Mouse (Mus musculus): ENCODE data around the gene Rnasek. TPM values are rescaled to one million over a fixed set of nuclear protein-coding genes. Genes with fewer than 3 reads are reported as not detected.

Gene Rnasek
- polyA plus RNA-seq, 1 experiment: 359 TPM

DNA sequence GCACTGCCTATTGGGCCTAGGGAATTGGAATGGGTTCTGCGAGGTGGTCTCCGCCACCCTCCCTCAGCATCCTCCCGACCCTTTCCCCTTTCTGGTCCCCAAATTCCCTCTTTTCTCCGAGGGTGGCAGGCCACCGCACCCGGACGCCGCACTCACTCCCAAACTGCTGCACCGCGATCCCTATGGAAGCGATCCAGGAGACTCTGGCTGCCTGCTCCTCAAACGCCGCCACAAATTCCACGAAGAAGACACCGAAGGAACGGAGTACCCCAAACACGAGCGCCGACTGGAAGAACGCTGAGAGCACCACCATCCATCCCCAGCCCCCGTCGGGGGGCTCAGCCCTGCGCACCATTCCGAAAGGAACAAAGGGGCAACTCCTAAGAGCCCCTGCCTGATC is 19.3 kb downstream of the Rnasek start:
- H3K27me3 ChIP-seq (ENCODE audit: control insufficient read depth, insufficient read depth, low read length): no peaks in the 10 kb centered on the region
- TF ChIP-seq CTCF (IDR thresholded peaks at IDR 0.05; ENCODE audit: borderline replicate concordance, insufficient read depth, low read depth, low read length): no peak
- TF ChIP-seq POLR2A (IDR thresholded peaks at IDR 0.05; ENCODE audit: borderline replicate concordance, insufficient read depth, low read length): no peak
- H3K27ac ChIP-seq (ENCODE audit: insufficient read depth, low read length): peak overlapping the region; percentile 88
- peak; percentile 70 to 75 for DNase-seq
- H3K4me1 ChIP-seq (ENCODE audit: control insufficient read depth, insufficient read depth, low read length): peaks cover 10% of the 10 kb centered on the region
- H3K4me3 ChIP-seq (replicated peaks; ENCODE audit: insufficient read depth, low read depth, low read length): peak overlapping the region; percentile 82
- WGBS: 1% methylated on average over 24 of the region's 24 CpGs

DNA sequence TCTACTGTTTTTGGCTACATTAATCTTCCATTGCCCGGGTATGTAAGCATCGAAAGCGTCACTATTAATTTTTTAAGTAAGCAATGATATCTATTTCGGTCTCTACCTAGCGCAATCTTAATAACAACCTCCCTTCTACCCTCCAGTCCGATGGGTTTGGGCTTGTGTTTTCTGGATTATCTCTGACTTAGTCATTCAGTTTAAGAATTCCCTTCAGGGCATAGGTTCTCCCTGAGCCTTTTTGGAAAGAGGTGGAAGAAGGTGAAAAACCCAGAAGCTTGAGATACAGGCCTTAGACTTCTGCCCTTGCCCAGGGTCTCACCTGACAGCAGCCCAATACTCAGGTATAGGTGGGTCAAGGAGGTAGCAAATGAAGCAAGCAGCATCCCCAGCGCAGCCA is 19.8 kb downstream of the Rnasek start:
- Histone ChIP-seq H3K27me3 (ENCODE audit: control insufficient read depth, insufficient read depth, low read length) (no peaks in the 10 kb centered on the region), H3K4me3 (replicated peaks; ENCODE audit: insufficient read depth, low read depth, low read length) (peak overlapping the region; percentile 82), H3K4me1 (ENCODE audit: control insufficient read depth, insufficient read depth, low read length) (peaks cover 10% of the 10 kb centered on the region), H3K27ac (ENCODE audit: insufficient read depth, low read length) (peak overlapping the region; percentile 88)
- TF ChIP-seq CTCF (IDR thresholded peaks at IDR 0.05; ENCODE audit: borderline replicate concordance, insufficient read depth, low read depth, low read length) (no peak), POLR2A (IDR thresholded peaks at IDR 0.05; ENCODE audit: borderline replicate concordance, insufficient read depth, low read length) (no peak)
- no peak for DNase-seq
- 36% methylated on average over 7 of the region's 7 CpGs for WGBS

DNA sequence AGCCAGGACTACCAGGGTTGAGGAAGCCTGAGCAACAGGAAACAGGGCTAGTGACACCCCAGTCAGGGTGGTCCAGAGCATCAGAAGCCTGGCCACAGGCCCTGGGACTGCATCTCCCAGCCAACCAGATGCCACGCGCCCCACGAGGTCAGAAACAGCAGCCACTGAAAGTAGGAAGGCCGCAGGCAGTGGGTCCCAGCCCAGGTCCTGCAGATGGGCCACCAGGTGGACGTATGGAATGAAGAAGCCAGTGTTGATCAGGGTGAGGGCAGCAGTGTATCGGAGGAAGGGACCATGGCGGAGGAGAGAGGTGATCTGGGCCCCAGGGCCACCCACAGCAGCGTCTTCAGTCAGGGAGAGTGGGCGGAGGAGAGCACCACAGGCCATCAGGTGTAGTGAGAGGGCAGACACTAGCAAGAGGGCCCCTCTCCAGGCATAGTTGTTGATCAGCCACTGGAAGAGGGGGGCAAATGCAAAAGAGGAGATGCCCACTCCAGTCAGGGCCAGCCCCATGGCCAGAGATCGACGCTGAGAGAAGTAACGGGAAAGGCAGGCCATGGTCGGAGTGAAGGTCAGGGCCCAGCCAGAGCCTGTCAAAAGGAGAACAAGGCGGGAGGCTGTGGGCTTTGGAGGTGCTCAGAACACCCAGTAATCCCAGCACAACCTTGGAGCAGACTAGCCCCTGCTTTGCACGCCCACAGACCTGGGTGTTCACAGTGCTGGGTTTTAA is 20.7 kb downstream of the Rnasek start:
- H3K4me1 ChIP-seq (ENCODE audit: control insufficient read depth, insufficient read depth, low read length): peaks cover 10% of the 10 kb centered on the region
- peak overlapping the region; percentile 47; the same call in 1 of the 2 replicates for H3K27ac ChIP-seq (ENCODE audit: insufficient read depth, low read length)
- TF ChIP-seq CTCF (IDR thresholded peaks at IDR 0.05; ENCODE audit: borderline replicate concordance, insufficient read depth, low read depth, low read length) (no peak), POLR2A (IDR thresholded peaks at IDR 0.05; ENCODE audit: borderline replicate concordance, insufficient read depth, low read length) (no peak)
- DNase-seq: peak in 1 of 2 experiments; percentile 42
- H3K27me3 ChIP-seq (ENCODE audit: control insufficient read depth, insufficient read depth, low read length): no peaks in the 10 kb centered on the region
- WGBS: 66% methylated on average over 15 of the region's 15 CpGs
- H3K4me3 ChIP-seq (replicated peaks; ENCODE audit: insufficient read depth, low read depth, low read length): peak overlapping the region; percentile 82

- Histone ChIP-seq H3K4me3 (replicated peaks; ENCODE audit: insufficient read depth, low read depth, low read length) (no peak overlapping the region), H3K4me1 (ENCODE audit: control insufficient read depth, insufficient read depth, low read length) (peaks cover 10% of the 10 kb centered on the region), H3K27ac (ENCODE audit: insufficient read depth, low read length) (no peak overlapping the region), H3K27me3 (ENCODE audit: control insufficient read depth, insufficient read depth, low read length) (no peaks in the 10 kb centered on the region)
- TF ChIP-seq CTCF (IDR thresholded peaks at IDR 0.05; ENCODE audit: borderline replicate concordance, insufficient read depth, low read depth, low read length): no peak
- no peak for DNase-seq
- WGBS: 84% methylated on average over 4 of the region's 4 CpGs
These were observed 21.6 kb downstream of the Rnasek start for GRCm38 (mm10) chr11:70218039-70218438.

DNA sequence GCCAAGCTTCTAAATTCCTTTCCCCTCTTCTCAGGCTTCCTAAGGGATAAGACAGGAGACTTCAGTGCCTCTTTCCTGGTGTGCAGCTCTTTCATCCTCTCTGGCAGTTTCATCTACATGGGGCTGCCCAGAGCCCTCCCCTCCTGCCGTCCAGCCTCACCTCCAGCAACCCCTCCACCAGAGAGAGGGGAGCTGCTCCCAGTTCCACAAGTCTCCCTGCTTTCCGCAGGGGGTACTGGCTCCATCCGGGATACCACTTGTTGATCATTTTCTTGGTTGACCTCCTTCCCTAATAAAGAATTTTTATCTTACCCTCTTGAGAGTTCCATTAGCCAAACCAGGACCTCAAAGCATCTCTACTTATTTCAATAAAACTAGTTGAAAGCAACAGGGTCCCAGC is 23.5 kb downstream of the Rnasek start:
- peak in 1 of 2 experiments; percentile 24 for DNase-seq
- WGBS: 48% methylated on average over 3 of the region's 3 CpGs
- H3K27ac ChIP-seq (ENCODE audit: insufficient read depth, low read length): no peak overlapping the region
- no peaks in the 10 kb centered on the region for H3K27me3 ChIP-seq (ENCODE audit: control insufficient read depth, insufficient read depth, low read length)
- peaks cover 21% of the 10 kb centered on the region for H3K4me1 ChIP-seq (ENCODE audit: control insufficient read depth, insufficient read depth, low read length)
- TF ChIP-seq POLR2A (IDR thresholded peaks at IDR 0.05; ENCODE audit: borderline replicate concordance, insufficient read depth, low read length): no peak
- no peak for TF ChIP-seq CTCF (IDR thresholded peaks at IDR 0.05; ENCODE audit: borderline replicate concordance, insufficient read depth, low read depth, low read length)
- peak overlapping the region; percentile 80 for H3K4me3 ChIP-seq (replicated peaks; ENCODE audit: insufficient read depth, low read depth, low read length)

- Histone ChIP-seq H3K4me1 (ENCODE audit: control insufficient read depth, insufficient read depth, low read length) (peaks cover 21% of the 10 kb centered on the region), H3K27ac (ENCODE audit: insufficient read depth, low read length) (peak overlapping the region; percentile 99), H3K4me3 (replicated peaks; ENCODE audit: insufficient read depth, low read depth, low read length) (peak overlapping the region; percentile 80), H3K27me3 (ENCODE audit: control insufficient read depth, insufficient read depth, low read length) (no peaks in the 10 kb centered on the region)
- WGBS: 8% methylated on average over 22 of the region's 22 CpGs
- DNase-seq: peak; percentile 51 to 67
- no peak for TF ChIP-seq CTCF (IDR thresholded peaks at IDR 0.05; ENCODE audit: borderline replicate concordance, insufficient read depth, low read depth, low read length)
- TF ChIP-seq POLR2A (IDR thresholded peaks at IDR 0.05; ENCODE audit: borderline replicate concordance, insufficient read depth, low read length): no peak
These were observed 24.3 kb downstream of the Rnasek start for GRCm38 (mm10) chr11:70215301-70215700.

DNA sequence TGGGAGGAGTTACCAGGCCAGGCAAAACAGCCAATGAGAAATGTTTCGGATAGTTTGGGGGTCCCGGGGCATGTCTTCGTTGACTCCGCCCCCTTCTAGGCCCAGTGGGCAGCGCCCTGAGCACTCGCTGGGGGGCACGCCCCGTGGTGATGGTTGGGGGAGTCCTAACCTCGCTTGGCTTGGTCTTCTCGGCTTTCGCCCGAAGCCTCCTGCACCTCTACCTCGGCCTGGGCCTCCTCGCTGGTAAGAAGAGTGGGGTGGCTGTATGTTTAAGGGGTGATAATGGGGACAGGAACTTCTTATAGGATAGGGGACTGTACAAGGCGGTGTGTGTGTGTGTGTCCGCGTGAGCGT is 24.8 kb downstream of the Rnasek start:
- WGBS: 6% methylated on average over 18 of the region's 18 CpGs
- H3K27me3 ChIP-seq (ENCODE audit: control insufficient read depth, insufficient read depth, low read length): no peaks in the 10 kb centered on the region
- peak overlapping the region; percentile 80 for H3K4me3 ChIP-seq (replicated peaks; ENCODE audit: insufficient read depth, low read depth, low read length)
- no peak for DNase-seq
- no peak for TF ChIP-seq POLR2A (IDR thresholded peaks at IDR 0.05; ENCODE audit: borderline replicate concordance, insufficient read depth, low read length)
- TF ChIP-seq CTCF (IDR thresholded peaks at IDR 0.05; ENCODE audit: borderline replicate concordance, insufficient read depth, low read depth, low read length): no peak
- H3K27ac ChIP-seq (ENCODE audit: insufficient read depth, low read length): peak overlapping the region; percentile 99
- H3K4me1 ChIP-seq (ENCODE audit: control insufficient read depth, insufficient read depth, low read length): peaks cover 21% of the 10 kb centered on the region

GRCm38 (mm10) chr11:70214191-70214855 is 25.3 kb downstream of the Rnasek start:
- under 1% methylated on average over 46 of the region's 46 CpGs for WGBS
- DNase-seq: peak; percentile 73 to 81
- Histone ChIP-seq H3K27me3 (ENCODE audit: control insufficient read depth, insufficient read depth, low read length) (no peaks in the 10 kb centered on the region), H3K4me3 (replicated peaks; ENCODE audit: insufficient read depth, low read depth, low read length) (peak overlapping the region; percentile 80), H3K27ac (ENCODE audit: insufficient read depth, low read length) (peak overlapping the region; percentile 99), H3K4me1 (ENCODE audit: control insufficient read depth, insufficient read depth, low read length) (peaks cover 20% of the 10 kb centered on the region)
- TF ChIP-seq POLR2A (IDR thresholded peaks at IDR 0.05; ENCODE audit: borderline replicate concordance, insufficient read depth, low read length): peak; percentile 17; the same call in 1 of the 2 replicates
- no peak for TF ChIP-seq CTCF (IDR thresholded peaks at IDR 0.05; ENCODE audit: borderline replicate concordance, insufficient read depth, low read depth, low read length)
